Mouse (Mus musculus) intestine, postnatal 0 days (tissue): ENCODE measurements around the gene Rnase13. TPM values are rescaled to one million over a fixed set of nuclear protein-coding genes. Genes with fewer than 3 reads are reported as not detected.

ENCODE experiments used
- ATAC-seq: fragments of 200-750 bp; cut with Nextera tagmentation; 2 replicates; pipeline ENCODE4 v1.8.0; 2017; ENCODE audit warnings: mild to moderate bottlenecking, moderate TSS enrichment, moderate library complexity
- H3K27ac ChIP-seq: fragments of 300-500 bp; sonication (generic); 2 replicates; pipeline ENCODE4 v1.5.1; 2014; ENCODE audit warnings: mild to moderate bottlenecking, low read depth, low read length, moderate library complexity
- H3K27me3 ChIP-seq: fragments of 300-500 bp; sonication (generic); replicated peaks from 2 replicates; pipeline ENCODE4 v1.6.1; 2014; ENCODE audit warnings: low read length, mixed read lengths; ENCODE audit not compliant: control insufficient read depth, insufficient read depth
- H3K36me3 ChIP-seq: fragments of 300-500 bp; sonication (generic); 2 replicates; pipeline ENCODE4 v1.6.1; 2014; ENCODE audit warnings: mild to moderate bottlenecking, moderate library complexity; ENCODE audit not compliant: control insufficient read depth, insufficient read depth
- H3K4me1 ChIP-seq: fragments of 300-500 bp; sonication (generic); replicated peaks from 2 replicates; pipeline ENCODE4 v1.6.1; 2014; ENCODE audit warnings: antibody characterized with exemption, low read length, mixed read lengths; ENCODE audit not compliant: control insufficient read depth, insufficient read depth
- H3K4me2 ChIP-seq: fragments of 300-500 bp; sonication (generic); replicated peaks from 2 replicates; pipeline ENCODE4 v1.6.1; 2014; ENCODE audit warnings: low read depth, mild to moderate bottlenecking, moderate library complexity
- H3K4me3 ChIP-seq: fragments of 300-500 bp; sonication (generic); 2 replicates; pipeline ENCODE4 v1.5.1; 2014; ENCODE audit warnings: low read depth, low read length
- H3K9ac ChIP-seq: fragments of 300-500 bp; sonication (generic); 2 replicates; pipeline ENCODE4 v1.6.1; 2014; ENCODE audit warnings: mild to moderate bottlenecking, low read depth, low read length
- H3K9me3 ChIP-seq: fragments of 300-500 bp; sonication (generic); 2 replicates; pipeline ENCODE4 v1.6.1; 2016; ENCODE audit warnings: mixed run types; ENCODE audit not compliant: control insufficient read depth
- CTCF ChIP-seq: sonication (generic); IDR thresholded peaks from 2 replicates; pipeline ENCODE4 v1.5.1; 2016; ENCODE audit warnings: low read depth, mild to moderate bottlenecking, control low read depth, antibody characterized with exemption, moderate library complexity
- WGBS: fragments of 180-500 bp; shearing (Covaris S2); extraction: QIAGEN DNeasy Blood & Tissue Kit; methylation state at CpG from one replicate; pipeline ENCODE4 v1.1.7; 2014; 5-methylcytosine and 5-hydroxymethylcytosine counted together
- polyA plus RNA-seq: library from polyadenylated mRNA; unstranded; fragments of >200 nt; fragmentation: Nextera tagmentation; extraction: Ambion mirVana; gene quantifications from 2 replicates; pipeline ENCODE4 v1.2.1, GENCODE M21; 2015

Rnase13 gene
- not detected in 2 replicates for polyA plus RNA-seq

DNA sequence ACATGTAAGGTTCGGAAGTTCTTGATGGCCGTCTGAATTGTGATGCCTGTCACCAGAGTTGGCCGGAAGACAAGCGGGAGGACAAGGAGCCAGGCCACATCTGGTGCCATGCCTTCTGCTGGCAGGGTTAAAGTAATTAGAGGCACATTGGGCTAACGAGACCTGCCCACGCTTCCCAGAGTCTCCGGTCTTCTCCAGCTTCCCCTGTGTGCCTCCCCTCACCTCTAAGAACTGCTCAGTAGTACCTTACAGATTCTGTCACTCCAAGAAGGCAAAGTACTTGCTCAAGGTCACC is at the start of gene Rnase13:
Rnase13 (minus strand) TSS at position 203 of the 295 bp plus-strand sequence.
- H3K36me3 ChIP-seq: no peaks in the 10 kb centered on the region
- no peak for ATAC-seq
- H3K27ac ChIP-seq: no peak within 1 kb of the TSS
- no peaks in the 10 kb centered on the region for H3K27me3 ChIP-seq
- 87% methylated on average over 7 of the region's 7 CpGs for WGBS
- no peak for TF ChIP-seq CTCF
- no peaks in the 10 kb centered on the region for H3K4me1 ChIP-seq
- H3K9me3 ChIP-seq: no peaks in the 10 kb centered on the region
- H3K9ac ChIP-seq: no peak within 1 kb of the TSS
- no peak within 1 kb of the TSS for H3K4me3 ChIP-seq
- H3K4me2 ChIP-seq: no peak within 1 kb of the TSS

DNA sequence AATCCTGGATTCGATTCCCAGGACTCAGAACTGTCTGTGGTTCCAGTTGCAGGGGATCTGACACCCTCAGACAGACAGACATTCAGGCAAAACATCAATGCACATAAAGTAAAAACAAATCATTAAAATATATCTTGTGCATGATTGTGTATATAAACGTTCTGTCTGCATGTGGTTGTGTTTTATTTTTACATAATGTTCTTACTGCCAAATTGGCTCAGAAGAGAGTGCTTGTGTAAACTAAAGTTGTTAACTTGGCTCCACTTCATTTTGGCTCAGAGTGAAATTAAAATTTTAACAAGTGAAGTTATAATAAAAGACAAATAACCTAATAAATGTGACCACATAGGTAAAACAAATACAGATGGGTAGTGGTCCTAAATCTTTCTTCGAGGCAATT is 44.8 kb upstream of the Rnase13 start:
- WGBS: 62% methylated on average over 3 of the region's 3 CpGs
- Histone ChIP-seq H3K27me3 (no peaks in the 10 kb centered on the region), H3K9me3 (no peaks in the 10 kb centered on the region), H3K36me3 (no peaks in the 10 kb centered on the region), H3K4me2 (no peak overlapping the region), H3K4me3 (no peak overlapping the region), H3K9ac (no peak overlapping the region), H3K4me1 (no peaks in the 10 kb centered on the region), H3K27ac (no peak overlapping the region)
- ATAC-seq: no peak
- TF ChIP-seq CTCF: no peak

DNA sequence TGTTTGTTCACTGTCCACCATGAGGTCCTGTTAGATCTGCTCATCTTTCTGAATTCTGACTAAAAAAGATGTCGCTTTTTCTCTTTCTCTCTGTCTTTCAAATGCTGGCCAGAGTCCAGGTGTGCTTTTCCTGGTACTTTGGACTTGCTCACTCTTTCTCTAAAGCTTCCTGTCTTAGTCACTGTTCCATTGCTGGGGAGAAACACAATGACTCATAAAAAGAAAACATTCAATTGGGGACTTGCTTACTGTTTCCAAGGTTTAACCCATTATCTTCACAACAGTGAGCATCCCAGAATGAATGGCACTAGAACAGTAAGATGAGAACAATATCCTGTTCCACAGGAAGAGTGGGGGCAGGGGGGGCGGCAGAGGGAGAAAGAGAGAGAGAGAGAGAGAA is 37.7 kb upstream of the Rnase13 start:
- Histone ChIP-seq H3K4me2 (no peak overlapping the region), H3K36me3 (no peaks in the 10 kb centered on the region), H3K27me3 (no peaks in the 10 kb centered on the region), H3K9me3 (no peaks in the 10 kb centered on the region), H3K9ac (no peak overlapping the region), H3K27ac (no peak overlapping the region), H3K4me3 (no peak overlapping the region), H3K4me1 (no peaks in the 10 kb centered on the region)
- TF ChIP-seq CTCF: no peak
- 0 out of 2 replicates have a peak, but pooled peaks have one; percentile 28 for ATAC-seq
- 59% methylated on average over 2 of the region's 2 CpGs for WGBS

DNA sequence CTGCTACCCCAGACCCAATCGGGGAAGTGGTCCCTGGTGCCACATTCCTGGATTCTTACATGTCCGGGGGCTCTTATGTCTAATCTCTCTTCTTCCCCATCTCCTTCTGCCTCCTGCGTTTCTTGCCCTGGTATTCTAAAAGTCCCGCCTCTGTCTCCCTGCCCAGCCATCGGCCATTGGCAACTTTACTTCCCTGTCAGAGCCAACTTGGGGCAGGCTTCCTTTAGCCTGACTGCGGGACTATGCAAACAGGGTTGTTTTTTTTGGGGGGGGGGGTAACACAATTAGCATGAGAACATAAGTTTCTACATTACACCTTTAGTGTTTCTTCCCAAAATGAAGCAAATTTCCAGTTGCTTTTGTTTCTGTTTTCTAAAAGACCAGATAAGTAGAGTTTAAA is 20.8 kb upstream of the Rnase13 start:
- TF ChIP-seq CTCF: no peak
- H3K4me2 ChIP-seq: no peak overlapping the region
- H3K9ac ChIP-seq: no peak overlapping the region
- no peaks in the 10 kb centered on the region for H3K36me3 ChIP-seq
- H3K27ac ChIP-seq: no peak overlapping the region
- ATAC-seq: no peak
- H3K4me3 ChIP-seq: no peak overlapping the region
- WGBS: 72% methylated on average over 6 of the region's 6 CpGs
- 0 out of 2 replicates have a peak, but pooled peaks cover 3% of the 10 kb centered on the region for H3K9me3 ChIP-seq
- H3K4me1 ChIP-seq: no peaks in the 10 kb centered on the region
- H3K27me3 ChIP-seq: no peaks in the 10 kb centered on the region

DNA sequence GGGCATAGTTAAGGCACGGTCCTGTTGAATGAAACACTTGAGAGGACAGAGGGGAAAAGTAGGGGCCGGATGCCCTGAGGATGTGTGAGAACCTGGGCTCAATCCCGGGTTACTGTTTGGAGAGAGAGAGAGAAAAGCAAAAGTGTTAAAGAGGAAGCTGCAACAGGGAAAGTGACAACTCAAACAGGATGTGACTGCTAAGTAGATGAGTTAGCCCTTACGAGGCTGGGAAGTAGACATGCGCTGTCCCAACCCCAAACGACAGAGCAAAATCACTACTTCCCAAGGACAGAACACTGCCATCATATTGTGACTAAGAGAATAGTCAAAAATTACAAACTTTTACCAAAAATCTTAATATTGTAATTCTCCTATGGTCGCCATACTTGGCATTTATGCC is 19.7 kb upstream of the Rnase13 start:
- Histone ChIP-seq H3K27ac (no peak overlapping the region), H3K36me3 (no peaks in the 10 kb centered on the region), H3K27me3 (no peaks in the 10 kb centered on the region), H3K4me2 (no peak overlapping the region), H3K4me1 (no peaks in the 10 kb centered on the region), H3K9me3 (0 out of 2 replicates have a peak, but pooled peaks cover 4% of the 10 kb centered on the region), H3K9ac (no peak overlapping the region), H3K4me3 (no peak overlapping the region)
- WGBS: 68% methylated on average over 7 of the region's 7 CpGs
- ATAC-seq: no peak
- TF ChIP-seq CTCF: no peak

DNA sequence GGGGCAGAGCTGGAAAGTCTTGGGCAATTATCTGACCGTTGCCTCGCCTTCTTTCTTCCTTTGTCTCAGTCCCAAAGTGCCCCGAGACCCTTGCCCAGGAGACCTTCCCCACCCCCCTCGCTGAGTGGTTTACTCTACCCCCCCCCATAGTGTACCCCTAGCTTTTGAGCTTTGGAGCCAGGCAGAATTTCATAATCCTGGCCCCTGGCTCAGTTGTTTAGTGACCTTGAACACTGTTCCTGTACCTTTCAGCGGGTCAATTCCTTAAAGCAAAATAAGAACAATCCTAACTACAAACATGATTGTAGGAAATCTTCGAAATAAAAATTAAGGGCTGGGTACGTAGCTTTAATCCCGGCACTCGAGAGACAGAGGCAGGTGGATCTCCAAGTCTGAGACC is 19.0 kb upstream of the Rnase13 start:
- no peak overlapping the region for H3K9ac ChIP-seq
- H3K27ac ChIP-seq: no peak overlapping the region
- H3K4me2 ChIP-seq: 0 out of 2 replicates have a peak overlapping the region, but pooled peaks have one; percentile 22
- H3K4me3 ChIP-seq: no peak overlapping the region
- TF ChIP-seq CTCF: no peak
- no peaks in the 10 kb centered on the region for H3K36me3 ChIP-seq
- no peaks in the 10 kb centered on the region for H3K4me1 ChIP-seq
- ATAC-seq: no peak
- no peaks in the 10 kb centered on the region for H3K27me3 ChIP-seq
- WGBS: 62% methylated on average over 9 of the region's 9 CpGs
- 0 out of 2 replicates have a peak, but pooled peaks cover 4% of the 10 kb centered on the region for H3K9me3 ChIP-seq
